Mouse (Mus musculus) kidney, adult 8-10 months (tissue): ENCODE measurements around the gene Lrrn2.

ENCODE experiments used
- DNase-seq, 2 experiments: peaks; one replicate each; pipeline ENCODE4 v3.0.0; 2022

Lrrn2 gene

DNA sequence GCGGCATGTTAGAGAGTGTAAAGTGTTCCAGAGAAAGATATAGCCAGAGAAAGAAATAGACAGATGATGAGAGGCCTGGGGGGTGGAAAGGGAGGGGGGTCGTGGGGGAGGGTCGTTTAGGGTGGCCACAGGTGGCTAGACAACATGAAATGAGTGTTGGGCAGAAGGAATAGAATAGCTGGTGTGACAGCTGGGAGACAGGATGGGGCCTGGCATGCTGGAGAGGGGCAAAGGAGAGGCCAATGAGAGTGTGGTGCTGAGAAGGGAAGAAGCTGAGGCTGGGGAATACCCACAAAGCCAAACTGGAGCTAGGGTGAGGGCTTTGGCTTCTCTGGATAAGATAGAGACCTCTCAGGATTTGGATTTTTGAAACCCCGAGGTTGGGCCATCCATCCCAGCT, 6.6 kb downstream of the Lrrn2 start:
- DNase-seq = no peak

DNA sequence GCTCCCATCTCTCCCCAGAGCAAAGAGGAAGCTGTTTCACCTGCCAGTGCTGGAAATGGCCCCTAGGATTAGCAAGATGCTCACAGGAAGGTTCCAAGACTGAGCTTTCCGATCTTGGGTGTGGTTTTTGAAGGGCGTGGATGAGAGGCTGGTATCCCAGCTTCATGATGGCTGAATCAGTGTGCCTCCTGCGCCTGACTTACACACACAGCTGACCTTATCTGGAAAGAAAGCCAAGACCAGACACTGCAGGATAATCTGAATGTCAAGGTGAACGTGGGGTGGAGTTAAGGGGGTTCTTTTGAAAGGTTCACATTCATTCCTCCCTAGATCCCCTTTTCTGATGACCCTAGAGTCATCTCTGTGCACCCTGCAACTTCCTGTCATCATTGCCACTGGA, 8.7 kb downstream of the Lrrn2 start:
- no peak for DNase-seq

DNA sequence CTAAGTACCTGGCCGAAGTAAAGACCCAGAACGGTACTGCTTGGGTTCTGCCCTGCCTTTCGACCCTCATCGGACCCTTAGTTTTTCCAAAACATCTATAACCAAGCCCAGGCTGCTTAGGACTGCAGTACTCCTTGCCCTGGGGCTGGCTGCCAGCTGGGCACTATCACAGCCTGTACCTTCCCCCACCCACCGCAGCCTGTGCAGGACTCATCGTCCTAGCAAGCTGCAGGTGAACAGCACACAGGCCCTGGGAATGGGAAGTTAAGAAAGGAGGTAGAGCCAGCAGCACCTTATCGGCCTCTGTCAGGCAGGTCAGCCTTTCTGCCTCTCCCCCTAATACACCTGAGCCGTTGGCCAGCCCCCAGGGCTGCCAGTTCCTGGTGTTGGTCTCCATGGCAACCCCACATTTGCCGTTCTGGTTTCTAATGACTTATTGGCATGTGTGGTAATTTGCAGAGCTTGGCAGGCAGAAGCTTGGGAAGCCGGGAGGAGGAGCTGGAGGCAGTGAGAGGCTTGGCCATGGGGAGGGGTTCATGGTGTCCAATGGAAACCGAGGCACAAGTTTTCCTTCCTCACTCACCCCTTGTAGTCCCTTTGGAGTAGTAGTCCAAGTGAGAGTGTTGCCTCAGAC, 10.2 kb downstream of the Lrrn2 start:
- no peak for DNase-seq

DNA sequence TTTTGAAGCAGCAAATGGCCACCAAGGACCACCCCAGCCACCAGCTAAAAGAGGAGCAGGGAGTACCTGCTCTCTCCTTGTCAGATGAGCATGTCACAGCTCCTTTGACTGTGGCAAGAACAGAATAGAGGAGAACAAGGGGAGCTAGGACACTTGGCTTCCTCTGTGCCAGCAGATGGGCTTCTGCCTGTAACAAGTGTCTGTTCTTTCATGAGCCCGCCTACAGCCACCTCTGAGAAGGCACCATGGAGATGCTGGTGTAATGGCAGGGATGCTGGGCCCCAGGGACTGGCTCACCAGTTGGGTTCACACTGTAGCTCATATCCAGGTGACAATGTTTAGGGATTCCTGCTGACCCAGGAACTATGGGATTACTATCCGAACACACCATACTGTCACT, 12.0 kb downstream of the Lrrn2 start:
- DNase-seq = no peak

DNA sequence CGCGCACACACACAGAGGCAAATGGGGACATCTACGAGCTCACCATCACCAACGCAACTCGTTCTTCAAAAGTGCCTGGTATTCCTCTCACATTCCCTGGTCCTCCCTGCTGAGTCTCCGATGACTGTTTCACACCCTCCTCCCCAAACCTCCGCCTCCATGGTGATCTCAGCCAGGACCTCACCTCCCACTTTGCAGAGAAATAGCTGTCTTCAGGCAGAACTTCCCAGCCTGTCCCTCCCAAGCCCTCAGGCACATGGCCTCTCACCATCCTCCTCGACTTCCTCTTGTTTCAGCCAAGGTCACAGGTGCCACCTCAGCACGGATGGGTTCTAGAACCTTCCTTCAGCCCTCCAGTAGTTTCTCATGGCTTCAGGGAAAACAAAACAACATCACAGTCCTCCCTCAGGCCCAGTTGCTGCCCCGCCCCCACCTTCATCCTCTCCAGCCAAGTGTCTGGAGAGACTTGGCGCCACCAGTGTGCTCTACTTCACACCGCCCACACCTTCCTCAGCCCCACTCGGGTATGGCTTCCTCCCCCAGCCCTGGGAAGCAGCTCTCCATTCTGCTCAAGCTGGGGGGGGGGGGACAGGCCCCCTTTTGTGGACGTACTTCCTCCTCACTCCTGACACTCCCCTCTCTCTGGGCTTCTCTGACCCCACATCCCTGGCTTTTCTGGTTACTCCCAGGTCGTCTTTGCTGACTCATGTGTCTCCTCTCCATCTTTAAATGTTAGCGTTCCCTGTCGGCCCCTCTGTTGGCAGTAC, 13.4 kb downstream of the Lrrn2 start:
- DNase-seq = no peak

DNA sequence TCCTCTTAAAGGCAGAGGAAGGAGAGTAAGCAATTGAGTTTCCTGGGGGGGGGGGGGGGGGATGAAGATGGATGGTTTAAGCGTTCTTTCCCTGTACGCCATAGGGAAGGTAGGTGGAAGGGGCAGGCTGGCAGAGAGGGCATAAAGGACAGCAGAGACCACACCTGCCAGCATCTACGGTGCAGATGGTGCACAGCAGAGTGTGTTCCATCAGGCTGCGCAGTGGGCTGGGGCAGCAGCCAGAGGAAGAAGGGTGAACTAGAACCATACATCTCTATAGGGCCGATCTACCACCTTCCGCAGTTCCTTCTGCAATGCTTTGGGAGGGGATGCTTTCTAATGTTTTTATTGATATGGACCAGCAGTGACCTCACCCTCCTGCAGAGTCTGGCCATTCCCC, 19.0 kb downstream of the Lrrn2 start:
- DNase-seq = no peak

DNA sequence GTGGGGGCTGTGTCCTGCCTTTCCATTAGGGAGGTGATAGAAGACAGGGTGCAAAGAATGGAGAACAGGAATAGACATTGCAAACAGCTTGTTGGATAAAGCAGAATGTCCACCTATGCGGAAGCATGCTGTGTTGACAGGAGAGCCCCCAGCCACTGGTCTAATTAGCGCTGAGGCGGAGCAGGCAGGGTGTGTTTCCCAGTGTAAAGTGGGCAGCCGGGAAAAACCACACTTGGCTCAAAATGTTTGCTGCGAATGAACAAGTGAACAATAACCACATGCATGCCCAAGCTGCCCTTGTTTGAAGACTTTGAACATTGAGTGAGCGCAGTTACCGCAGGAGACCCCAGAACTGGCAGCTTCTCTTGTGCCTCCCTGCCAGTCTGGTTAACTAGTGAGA, 19.6 kb downstream of the Lrrn2 start:
- DNase-seq = no peak

DNA sequence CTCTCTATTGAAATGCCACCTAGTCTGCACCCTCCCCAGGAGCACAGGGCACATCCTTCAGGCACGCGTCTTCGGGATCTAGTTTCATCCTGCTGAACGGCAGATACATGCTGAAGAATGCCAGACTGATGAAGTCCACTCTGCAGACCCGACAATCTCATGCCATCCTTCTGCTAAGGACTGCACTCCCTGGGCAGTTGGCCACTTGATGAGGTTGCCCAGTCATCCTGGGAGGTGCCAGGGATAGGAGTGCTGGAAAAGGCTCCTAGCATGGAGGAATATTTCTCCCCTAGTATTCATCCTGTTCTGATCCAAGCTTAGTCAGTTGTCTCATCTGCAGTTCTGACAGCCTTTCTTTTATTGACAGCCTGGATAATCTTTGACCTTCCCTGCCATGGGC, 20.9 kb downstream of the Lrrn2 start:
- DNase-seq = no peak

DNA sequence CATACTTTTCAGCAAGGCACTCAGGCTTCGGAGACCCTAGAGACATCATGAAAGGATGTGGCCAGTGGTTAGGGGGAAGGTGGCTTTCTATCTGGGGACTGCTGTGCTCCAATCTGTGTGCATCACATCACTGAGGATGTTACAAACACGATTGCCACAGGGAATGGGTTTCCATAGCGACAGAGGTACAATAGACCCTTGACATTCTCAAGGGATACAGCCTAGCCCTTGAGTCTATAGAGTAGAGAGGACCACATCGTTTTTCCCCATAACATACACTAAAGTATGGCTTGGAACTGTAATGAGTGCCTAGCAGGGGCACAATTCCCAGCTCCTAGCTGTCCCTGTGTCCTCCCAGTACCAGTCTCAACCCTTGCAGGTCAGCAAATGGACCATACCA, 23.4 kb downstream of the Lrrn2 start:
- no peak for DNase-seq

DNA sequence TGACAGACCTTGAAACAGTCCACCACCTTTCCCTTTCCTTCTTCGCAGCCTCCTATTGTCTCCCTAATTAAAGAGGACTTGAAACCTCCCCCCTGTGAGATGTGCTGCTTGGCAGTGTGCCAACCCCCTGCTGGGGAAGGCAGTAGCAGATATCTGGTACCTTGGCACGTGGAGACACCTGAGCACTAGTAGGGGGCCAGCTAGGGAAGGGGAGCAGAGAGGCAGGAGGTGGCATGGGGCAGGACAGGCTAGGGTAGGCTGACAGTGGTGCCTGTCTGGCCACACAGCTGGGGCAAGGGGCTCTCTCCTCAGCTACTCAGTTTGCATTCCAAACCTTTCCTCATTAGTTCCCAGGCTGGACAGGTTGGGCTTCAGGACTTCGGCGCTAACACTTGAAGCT, 29.0 kb downstream of the Lrrn2 start:
- no peak for DNase-seq

DNA sequence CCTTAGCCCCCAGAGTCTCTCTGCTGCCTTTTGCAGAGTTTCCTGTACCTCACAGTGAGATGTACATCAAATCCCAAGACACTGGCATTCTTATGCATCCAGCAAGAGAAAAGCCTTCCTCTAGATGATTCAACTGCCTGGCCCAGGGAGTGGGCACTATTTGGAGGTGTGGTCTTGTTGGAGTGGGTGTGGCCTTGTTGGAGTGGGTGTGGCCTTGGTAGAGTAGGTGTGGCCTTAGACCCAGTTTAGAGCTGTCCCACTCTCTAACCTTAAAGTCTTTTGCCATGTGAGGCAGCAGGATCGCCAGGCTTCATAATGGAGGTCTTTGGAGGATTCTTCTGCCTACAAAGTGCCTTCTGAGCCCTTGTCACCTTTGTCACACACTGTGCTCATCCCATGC, 29.9 kb downstream of the Lrrn2 start:
- DNase-seq = no peak

DNA sequence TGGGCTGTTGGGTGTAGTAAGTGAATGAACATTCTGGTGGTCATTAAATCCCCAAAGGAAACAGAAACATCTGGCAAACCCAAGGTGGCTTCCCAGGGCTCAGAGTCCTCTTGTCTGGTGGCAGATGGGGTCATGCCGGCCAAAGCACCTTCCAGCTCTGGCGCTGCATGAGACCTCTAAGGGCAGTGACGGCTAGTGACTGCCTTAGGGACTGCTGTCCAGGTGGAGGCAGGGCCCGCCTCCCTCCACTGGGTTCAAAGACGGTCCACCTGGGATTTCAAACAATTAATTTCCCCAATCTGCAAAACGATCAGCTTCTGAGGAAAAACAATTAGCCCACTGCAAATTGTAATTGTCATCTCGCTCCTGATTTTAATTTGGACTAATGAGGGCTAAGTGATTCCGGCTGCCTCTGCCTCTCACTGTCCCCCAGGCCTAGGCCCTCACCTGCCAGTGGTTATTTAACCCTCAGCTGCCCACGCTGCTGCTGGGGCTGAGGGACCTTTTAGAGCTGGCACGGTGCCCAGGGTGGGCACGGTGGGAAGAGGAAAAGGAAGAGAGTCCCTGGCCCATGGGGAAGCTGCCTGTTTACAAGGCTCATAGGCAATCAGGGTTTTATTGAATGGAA, 30.5 kb downstream of the Lrrn2 start:
- DNase-seq = no peak

DNA sequence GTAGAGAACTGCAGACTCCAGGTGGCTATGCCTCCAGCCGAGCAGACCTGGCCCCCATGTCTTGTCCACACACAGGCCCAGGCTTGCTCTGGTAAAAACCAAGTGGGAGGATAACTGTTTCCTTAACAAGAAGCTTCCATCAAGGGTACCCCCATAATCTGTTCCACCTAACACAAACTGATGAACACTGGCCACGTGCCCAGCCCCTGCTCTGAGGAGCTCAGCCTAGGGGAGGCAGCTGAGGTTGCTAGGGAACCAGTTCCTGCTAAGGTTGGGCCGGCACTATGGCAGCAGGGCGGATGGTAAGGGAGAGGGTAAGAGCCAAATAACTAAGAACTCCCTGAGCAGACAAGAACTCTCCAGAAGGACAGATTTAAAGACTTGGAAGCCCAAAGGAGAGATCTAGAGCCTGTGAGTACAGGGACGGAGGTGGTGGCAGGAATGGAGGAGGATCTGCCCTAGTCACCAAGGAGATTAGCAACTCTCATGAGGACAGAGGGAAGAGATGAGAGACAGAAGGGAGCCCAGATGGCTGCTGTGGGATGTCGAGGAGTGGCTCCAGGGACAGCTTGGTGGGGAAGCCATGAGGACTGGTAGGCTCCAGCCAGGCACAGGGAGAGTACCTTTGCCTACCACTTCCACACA, 35.9 kb downstream of the Lrrn2 start:
- no peak for DNase-seq

DNA sequence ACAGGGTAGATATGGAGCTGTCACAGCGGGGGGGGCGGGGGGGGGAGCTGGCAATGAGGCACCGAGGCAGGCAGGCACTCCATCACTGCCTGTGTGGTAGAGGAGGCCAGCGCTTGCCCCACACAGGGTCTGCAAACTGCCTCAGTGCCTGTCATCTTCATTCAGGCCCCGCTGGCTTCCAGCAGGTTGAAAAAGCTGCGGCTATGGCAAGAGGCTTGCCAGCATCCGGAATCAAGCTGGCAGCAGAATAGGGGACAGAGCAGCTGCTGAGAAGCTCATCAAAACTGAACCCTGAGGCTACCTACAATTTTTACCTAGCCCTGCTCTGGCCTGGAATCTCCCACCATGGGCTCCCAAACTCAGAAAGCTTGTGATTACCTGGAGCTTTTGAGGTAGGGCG, 37.5 kb downstream of the Lrrn2 start:
- DNase-seq = no peak

DNA sequence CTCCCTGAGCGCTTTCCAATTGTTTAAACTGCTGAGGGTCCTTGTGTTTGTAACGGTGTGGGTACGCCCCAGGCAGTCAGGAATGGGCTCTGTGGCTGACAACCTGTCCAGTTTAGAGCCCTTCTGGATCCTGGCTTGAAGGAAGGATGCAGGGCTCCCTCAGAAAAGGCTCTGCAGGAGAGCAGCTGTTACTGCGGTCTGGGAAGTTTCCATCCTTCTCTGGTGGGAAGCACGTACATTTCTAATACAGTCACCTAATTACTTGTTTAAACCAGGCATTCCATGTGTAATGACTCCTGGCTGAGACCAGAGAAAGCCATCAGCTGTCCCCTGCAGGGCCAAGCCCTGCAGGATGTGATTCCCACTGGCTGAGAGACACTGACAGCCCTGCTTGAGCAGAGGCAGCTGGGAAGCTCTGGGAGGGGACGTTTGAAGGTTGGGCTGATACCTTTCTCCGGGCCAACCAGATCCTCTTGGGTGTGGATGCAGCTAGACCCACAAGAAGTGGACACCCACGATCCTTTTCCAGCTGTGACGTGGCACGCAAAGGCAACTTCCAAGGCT, 38.1 kb downstream of the Lrrn2 start:
- DNase-seq = no peak

DNA sequence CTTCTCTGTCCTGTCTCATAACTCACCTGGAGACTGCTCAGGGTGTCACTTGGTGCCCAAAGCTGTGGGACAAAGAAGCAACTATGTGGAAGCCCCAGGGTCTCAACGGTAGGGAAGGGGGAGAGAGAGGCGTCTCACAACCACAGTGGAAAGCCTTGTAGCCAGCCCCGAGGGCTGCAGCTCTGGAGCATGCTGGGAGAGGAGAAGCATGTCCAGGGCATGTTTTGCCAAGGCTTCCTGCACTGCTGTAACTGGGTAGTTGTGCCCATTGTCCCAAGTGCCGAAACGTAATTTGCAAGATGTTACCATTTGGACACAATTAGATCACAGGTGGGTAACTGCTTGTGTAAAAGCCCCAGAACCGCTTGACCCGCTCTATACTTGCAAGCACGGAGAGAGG, 39.2 kb downstream of the Lrrn2 start:
- DNase-seq = no peak

DNA sequence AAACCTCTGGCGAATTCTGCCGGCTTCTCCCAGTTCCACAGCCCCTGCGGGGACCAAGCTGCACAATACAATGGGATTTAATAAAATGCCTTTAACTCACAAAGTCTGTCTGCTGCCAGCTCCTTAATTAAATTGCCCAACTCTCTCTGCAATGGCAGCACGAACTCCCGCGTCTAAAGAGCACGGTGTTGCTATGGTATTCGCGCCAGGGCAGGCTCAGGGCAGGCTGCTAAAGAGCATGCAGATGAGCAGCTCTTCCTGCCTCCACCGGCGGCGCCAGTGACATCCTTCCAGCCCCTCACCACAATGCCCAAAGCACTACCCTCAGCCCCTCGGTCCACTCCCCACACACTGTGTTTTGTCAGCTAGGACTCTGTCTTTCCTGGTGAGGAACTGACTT, 41.0 kb downstream of the Lrrn2 start:
- no peak for DNase-seq

DNA sequence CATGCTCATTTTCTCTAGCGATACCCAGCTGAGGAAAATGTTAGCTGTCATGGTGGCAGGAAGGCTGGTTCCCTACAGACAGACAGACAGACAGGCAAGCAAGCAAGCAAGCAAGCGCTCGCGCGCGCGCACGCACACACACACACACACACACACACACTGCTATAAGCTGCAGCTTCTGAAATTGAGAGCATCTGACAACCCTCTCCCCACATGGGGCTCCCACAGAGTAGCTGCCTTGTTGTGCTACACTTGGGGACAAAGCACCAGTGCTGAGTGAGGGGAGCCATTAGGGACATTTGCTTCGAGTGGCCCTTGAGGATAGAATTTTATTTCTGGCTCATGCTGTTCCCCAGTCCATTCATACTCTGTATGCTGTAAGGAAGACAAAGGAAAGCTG, 42.2 kb downstream of the Lrrn2 start:
- DNase-seq = no peak

DNA sequence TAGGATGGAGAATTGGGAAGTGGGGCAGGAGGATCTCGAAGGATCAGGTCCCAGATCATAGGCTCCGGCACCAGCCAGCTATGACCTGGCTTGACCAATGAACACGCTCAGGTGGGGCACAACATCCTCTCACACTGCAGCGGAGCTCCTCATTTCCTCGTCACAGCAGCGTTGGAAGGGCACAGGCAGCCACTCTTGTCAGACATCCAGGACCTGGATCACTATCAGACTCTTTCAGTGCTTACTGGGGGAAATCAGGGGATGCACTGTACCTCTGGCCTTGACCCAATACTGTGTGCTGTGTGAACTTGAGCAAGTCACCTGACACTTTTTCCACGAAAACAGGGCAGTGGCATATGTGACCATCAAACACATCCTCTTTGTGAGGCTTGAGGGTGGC, 45.2 kb downstream of the Lrrn2 start:
- DNase-seq = no peak

DNA sequence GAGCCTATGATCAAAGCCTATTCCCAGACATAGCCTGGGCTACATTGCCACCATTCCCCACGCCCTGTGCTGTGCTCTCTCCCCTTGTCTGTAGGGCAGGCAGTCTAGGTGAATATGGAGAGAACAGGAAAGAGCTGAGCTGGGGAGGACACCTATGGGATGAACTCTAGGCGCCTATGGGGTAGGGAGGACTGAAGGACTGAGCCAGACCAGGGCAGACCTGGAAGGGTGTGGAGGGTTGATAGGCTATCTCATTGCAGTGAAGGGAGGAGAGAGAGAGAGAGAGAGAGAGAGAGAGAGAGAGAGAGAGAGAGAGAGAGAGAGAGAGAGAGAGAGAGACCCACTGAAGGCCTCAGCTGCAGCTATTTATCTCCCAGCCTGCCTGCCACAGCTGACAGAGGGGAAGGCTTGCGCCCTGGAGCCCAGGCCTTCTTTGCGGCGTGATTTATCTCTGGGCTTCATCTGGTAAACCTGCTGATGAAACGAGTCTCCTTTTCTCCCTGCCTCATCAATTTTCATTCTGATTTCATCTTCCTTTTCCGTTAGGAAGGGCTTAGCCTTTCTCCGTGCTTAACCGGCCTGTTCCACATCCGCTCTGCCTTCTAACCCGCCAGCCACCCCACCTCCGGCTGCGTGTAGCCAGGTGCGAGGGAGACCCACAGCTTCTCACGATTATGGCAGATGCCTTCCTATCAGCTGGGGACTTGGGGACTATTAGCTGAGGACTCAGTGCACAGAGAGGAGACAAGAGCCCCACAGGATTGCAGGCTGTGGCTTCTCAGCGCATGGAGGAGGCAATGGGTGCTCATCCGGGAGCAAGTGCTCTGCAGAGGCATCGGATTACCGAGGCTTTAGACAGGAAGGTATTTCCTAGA, 48.2 kb downstream of the Lrrn2 start:
- no peak for DNase-seq

DNA sequence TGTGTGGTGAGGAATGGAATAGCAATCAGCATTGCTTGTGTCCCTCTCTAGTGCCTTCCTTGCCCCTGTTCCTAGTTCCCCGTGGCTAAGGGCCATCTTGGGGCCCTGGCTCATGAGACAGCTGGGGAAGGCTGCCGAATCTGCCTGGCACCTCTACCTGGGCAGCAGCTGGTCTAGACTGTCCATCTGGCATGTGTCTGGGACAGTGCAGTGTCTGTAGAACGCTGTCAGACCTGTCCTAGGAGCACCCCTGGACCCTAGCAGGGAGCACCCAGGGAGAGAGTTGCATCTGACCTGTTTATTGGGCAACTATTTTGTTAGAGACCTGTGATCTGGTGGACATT, 48.8 kb downstream of the Lrrn2 start:
- DNase-seq = no peak

DNA sequence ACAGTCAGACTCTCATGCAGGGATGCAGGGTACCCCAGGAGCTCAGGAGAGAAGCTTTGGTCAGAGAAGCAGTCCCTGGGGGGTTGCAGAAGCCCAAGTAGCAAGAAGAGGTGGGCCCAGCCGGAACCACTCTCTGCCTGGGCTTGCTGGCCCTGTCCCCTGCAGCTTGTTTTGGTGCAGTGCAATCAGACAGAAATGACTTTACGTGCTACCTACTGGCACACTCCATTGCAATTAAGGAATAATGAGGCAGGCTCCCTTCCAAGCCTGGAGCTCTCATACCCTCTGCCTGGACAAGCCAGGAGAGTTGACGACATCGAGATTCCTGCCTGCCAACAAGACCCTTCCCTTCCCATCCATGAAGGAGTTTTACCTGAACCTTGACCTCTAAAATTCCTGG, 50.2 kb downstream of the Lrrn2 start:
- DNase-seq = no peak

DNA sequence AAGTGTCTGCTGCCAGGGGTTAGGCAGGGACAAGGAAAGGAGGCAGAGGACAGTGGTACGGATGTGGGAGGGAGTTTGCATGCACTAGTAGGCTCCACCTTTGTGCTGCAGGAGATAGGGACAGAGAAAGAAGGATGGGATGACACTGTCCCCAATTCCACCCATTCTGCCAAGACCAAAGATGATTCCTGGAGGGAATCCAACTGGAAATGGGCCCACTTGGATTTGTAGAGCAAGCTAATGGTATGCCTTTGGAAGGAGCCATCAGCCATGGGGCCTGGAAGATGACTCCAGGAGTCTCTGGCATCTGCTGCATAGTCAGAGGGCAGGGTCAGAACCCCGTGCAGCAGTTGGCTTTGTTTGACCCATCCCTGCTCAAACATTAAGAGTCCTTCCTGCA, 52.3 kb downstream of the Lrrn2 start:
- DNase-seq = no peak
